Mouse (Mus musculus) heart, adult 2 months (tissue): Measurements from ENCODE around the gene Ldb3. TPM values are rescaled to one million over a fixed set of nuclear protein-coding genes. Genes with fewer than 3 reads are reported as not detected.

ENCODE experiments used
- DNase-seq, 2 experiments: peaks; one replicate each; pipeline ENCODE4 v3.0.0; 2021
- H3K27ac ChIP-seq: fragments of 200-600 bp; 2 replicates; pipeline ENCODE4 v1.8.1; 2022
- H3K27me3 ChIP-seq: fragments of 200-500 bp; 2 replicates; pipeline ENCODE4 v1.6.1; 2012; ENCODE audit warnings: mild to moderate bottlenecking, low read length, inconsistent platforms, mixed read lengths; ENCODE audit not compliant: control insufficient read depth, insufficient read depth
- H3K36me3 ChIP-seq: fragments of 200-500 bp; 2 replicates; pipeline ENCODE4 v1.6.1; 2012; ENCODE audit warnings: low read length, inconsistent platforms; ENCODE audit not compliant: control insufficient read depth, insufficient read depth
- H3K4me1 ChIP-seq: fragments of 200-500 bp; 2 replicates; pipeline ENCODE4 v1.6.1; 2011; ENCODE audit warnings: low read length; ENCODE audit not compliant: control insufficient read depth, insufficient read depth
- H3K4me3 ChIP-seq: fragments of 200-600 bp; 2 replicates; pipeline ENCODE4 v1.8.1; 2022
- H3K79me2 ChIP-seq: fragments of 200-500 bp; replicated peaks from 2 replicates; pipeline ENCODE4 v1.6.1; 2012; ENCODE audit warnings: mild to moderate bottlenecking, inconsistent platforms, low read length, moderate library complexity, mixed read lengths; ENCODE audit not compliant: control insufficient read depth, insufficient read depth
- H3K9ac ChIP-seq: fragments of 200-500 bp; 2 replicates; pipeline ENCODE4 v1.6.1; 2012; ENCODE audit warnings: low read depth, mild to moderate bottlenecking, control low read depth, inconsistent platforms, low read length, mixed read lengths
- CTCF ChIP-seq: fragments of 200-600 bp; IDR thresholded peaks from 2 replicates; pipeline ENCODE4 v1.8.1; 2022; ENCODE audit warnings: antibody characterized with exemption, mild to moderate bottlenecking, moderate library complexity
- EP300 ChIP-seq: fragments of 200-500 bp; IDR thresholded peaks from 2 replicates; pipeline ENCODE4 v1.6.1; 2011; ENCODE audit warnings: low read depth, low read length, control low read depth; ENCODE audit not compliant: insufficient read depth
- POLR2A ChIP-seq: fragments of 200-500 bp; IDR thresholded peaks from 2 replicates; pipeline ENCODE4 v1.6.1; 2011; ENCODE audit warnings: mild to moderate bottlenecking, low read depth, low read length, control low read depth; ENCODE audit not compliant: insufficient read depth
- WGBS: fragments of 180-500 bp; shearing (Covaris S2); methylation state at CpG from one replicate; pipeline ENCODE4 v1.1.7; 2018; 5-methylcytosine and 5-hydroxymethylcytosine counted together
- intact Hi-C: fragments of 180-260 bp; cut with DNase I; formaldehyde crosslinking; loops from one replicate; pipeline ENCODE4 v1.15.1; 2025
- polyA plus RNA-seq: library from polyadenylated mRNA; depleted of rRNA; stranded (reverse); fragments of >200 nt; gene quantifications from 2 replicates; pipeline ENCODE4 v1.2.3, GENCODE M21; 2012
- total RNA-seq, 2 experiments: library from RNA; stranded (reverse); gene quantifications; 2 replicates each; pipeline ENCODE4 v1.2.3; 2021

The Ldb3 gene
- total and polyA plus RNA-seq, 3 experiments: 940 to 1,138 (median 1,084) TPM

DNA sequence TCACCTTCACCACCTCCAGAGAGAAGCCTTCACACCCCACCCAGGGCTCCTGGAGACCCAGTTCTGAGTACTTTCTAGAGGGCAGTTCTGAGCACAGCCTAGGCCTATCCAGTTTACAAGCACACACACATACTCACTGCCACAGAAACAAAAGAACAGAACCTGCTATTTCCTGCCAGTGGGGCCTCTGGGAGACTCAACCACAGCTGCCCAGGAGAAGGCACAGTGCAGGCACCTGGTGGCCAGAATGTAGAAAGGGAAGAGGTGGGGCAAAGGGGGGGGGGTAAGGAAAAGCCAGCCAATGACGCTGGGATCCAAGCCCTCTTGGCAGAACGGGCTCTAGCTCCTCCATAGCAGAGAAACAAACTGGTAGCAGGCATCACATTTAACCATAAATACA, 26.1 kb downstream of the Ldb3 start:
- no peak for DNase-seq
- peaks cover 14% of the 10 kb centered on the region for H3K4me1 ChIP-seq
- H3K36me3 ChIP-seq: peaks cover 3% of the 10 kb centered on the region
- intact Hi-C loops: no loop called here
- no peak for TF ChIP-seq POLR2A
- peak; percentile 28; the same call in 1 of the 2 replicates for TF ChIP-seq CTCF
- no peak for TF ChIP-seq EP300
- no peaks in the 10 kb centered on the region for H3K27me3 ChIP-seq
- no peak overlapping the region for H3K9ac ChIP-seq
- H3K79me2 ChIP-seq: no peaks in the 10 kb centered on the region
- no peak overlapping the region for H3K27ac ChIP-seq
- 24% methylated on average over 2 of the region's 2 CpGs for WGBS
- no peak overlapping the region for H3K4me3 ChIP-seq

DNA sequence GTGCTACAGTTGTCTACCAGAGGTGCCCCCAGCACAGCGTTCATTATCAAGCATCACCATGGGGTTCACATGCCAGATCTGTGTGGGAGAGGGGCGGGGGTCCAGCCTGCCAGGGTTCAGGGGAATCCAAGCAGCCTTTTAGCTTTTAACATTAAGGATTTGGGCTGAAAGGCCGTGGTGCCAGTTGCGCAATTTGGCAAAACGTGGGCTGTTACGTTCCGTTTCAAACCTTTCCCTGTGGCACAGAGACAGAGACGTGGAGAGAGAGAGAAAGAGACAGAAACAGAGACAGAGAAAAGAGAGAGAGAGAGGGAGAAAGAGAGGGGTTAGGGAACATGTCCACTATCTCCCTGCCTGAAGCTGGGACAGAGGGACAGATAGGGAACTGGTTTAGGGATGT, 26.8 kb downstream of the Ldb3 start:
- 80% methylated on average over 8 of the region's 8 CpGs for WGBS
- no peak overlapping the region for H3K27ac ChIP-seq
- no peak overlapping the region for H3K9ac ChIP-seq
- intact Hi-C loops: no loop called here
- peaks cover 12% of the 10 kb centered on the region for H3K4me1 ChIP-seq
- no peak for DNase-seq
- TF ChIP-seq POLR2A: no peak
- no peak for TF ChIP-seq EP300
- TF ChIP-seq CTCF: no peak
- peaks cover 3% of the 10 kb centered on the region for H3K36me3 ChIP-seq
- H3K79me2 ChIP-seq: no peaks in the 10 kb centered on the region
- no peak overlapping the region for H3K4me3 ChIP-seq
- no peaks in the 10 kb centered on the region for H3K27me3 ChIP-seq

DNA sequence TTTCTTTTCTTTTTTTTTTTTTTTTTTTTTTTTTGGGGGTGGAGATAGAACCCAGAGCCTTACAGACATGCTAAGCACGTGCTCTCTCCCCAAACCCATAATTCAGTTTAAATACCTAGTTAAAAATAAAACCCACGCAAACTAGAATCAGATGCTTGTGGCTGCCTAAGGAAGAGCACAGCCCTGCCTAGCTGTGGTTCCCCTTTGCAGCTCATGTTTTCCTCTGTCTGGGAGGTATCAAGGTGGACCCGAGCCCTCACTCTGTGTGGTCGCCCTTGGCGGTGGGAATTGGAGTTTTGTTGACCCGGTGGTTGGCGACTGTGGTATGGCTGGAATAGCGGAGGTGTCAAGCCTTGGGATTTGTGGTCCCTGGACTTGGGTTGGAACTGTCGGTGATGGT, 29.5 kb downstream of the Ldb3 start:
- no peak overlapping the region for H3K27ac ChIP-seq
- WGBS: 78% methylated on average over 9 of the region's 9 CpGs
- H3K79me2 ChIP-seq: no peaks in the 10 kb centered on the region
- intact Hi-C loops: no loop called here
- H3K36me3 ChIP-seq: peaks cover 6% of the 10 kb centered on the region; the same call in 1 of the 2 replicates
- no peaks in the 10 kb centered on the region for H3K27me3 ChIP-seq
- no peak overlapping the region for H3K9ac ChIP-seq
- DNase-seq: no peak
- TF ChIP-seq POLR2A (0 out of 2 replicates have a peak, but pooled peaks have one; percentile 19), EP300 (no peak)
- no peak overlapping the region for H3K4me3 ChIP-seq
- H3K4me1 ChIP-seq: peaks cover 6% of the 10 kb centered on the region

DNA sequence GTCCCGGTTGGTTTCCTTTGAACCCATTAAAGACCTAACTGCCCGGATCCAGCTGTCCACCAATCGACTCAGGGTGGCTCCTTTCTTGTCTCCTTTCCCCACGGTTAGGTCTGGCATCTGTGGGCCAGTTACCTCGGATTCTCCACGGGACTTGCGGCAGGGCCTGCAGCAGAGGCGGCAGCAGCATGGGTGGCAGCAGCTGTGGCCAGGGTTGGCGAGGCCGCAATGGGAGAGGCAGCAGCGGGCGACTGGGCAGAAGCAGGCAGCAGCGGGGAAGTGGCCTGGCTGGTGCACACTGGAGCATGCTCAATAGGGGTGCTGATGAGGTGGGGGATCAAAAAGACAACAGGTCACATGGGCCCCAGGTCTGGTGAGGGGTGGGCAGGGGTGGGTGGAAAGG, 33.3 kb downstream of the Ldb3 start:
- TF ChIP-seq POLR2A: no peak
- TF ChIP-seq EP300: no peak
- TF ChIP-seq CTCF: no peak
- H3K4me1 ChIP-seq: peaks cover 16% of the 10 kb centered on the region
- WGBS: 36% methylated on average over 13 of the region's 13 CpGs

DNA sequence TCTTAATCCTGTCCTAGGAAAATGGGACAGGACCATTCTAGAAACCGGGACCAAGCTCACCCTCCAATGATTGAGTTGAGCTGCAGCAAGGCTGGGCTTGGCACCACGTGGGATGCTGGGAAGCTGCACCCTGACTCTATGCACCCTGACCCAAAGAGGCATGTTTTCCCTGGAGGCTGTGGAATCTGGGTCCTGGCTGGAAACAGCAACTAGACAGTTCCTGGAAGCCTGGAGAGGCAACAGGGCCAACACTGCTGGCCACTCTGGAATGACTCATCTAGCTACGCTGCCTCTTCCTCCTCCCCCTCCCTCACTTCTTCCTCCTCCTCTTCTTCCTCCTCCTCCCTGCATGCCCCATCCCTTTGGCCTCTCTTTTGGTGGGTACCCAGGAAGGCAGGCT, 34.4 kb downstream of the Ldb3 start:
- WGBS: 16% methylated on average over 3 of the region's 3 CpGs
- Histone ChIP-seq H3K4me1 (peaks cover 16% of the 10 kb centered on the region), H3K4me3 (no peak overlapping the region), H3K27ac (peak overlapping the region; percentile 33), H3K36me3 (peaks cover 12% of the 10 kb centered on the region; the same call in 1 of the 2 replicates), H3K79me2 (no peaks in the 10 kb centered on the region), H3K27me3 (no peaks in the 10 kb centered on the region), H3K9ac (no peak overlapping the region)
- intact Hi-C loops: no loop called here
- TF ChIP-seq EP300 (peak; percentile 83), POLR2A (no peak; the same call in 1 of the 2 replicates)
- DNase-seq: peak; percentile 63 to 77

More for the DNA sequence above, 33.3 kb downstream of the Ldb3 start:
- peak in 1 of 2 experiments; percentile 34 for DNase-seq
- Histone ChIP-seq H3K27me3 (no peaks in the 10 kb centered on the region), H3K4me3 (no peak overlapping the region), H3K9ac (peak overlapping the region; percentile 30; the same call in 1 of the 2 replicates), H3K36me3 (peaks cover 8% of the 10 kb centered on the region; the same call in 1 of the 2 replicates), H3K27ac (no peak overlapping the region), H3K79me2 (no peaks in the 10 kb centered on the region)
- intact Hi-C loops: no loop called here

DNA sequence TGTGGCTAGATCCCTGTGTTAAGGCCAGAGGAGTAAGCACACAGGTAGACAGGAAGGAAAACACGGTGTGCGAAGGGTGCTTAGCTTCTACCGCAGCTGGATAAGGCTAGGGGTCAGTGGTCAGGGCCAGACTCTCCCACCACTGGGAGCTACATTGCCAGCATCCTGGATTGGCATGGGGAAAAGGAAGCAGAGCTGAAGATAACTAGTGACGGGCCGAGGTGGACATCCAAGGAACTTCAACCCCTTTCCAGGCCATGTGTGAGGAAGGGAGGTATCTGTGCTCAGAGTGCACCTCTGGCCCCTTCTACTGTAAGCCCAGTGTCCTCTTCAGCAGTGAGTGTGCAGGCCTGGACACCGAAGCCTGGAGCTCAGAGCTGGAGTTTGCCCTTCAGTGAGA, 35.0 kb downstream of the Ldb3 start:
- no peaks in the 10 kb centered on the region for H3K27me3 ChIP-seq
- H3K36me3 ChIP-seq: peaks cover 12% of the 10 kb centered on the region; the same call in 1 of the 2 replicates
- H3K79me2 ChIP-seq: no peaks in the 10 kb centered on the region
- TF ChIP-seq POLR2A (no peak), CTCF (no peak), EP300 (no peak)
- H3K4me1 ChIP-seq: peaks cover 17% of the 10 kb centered on the region
- peak overlapping the region; percentile 23 for H3K27ac ChIP-seq
- intact Hi-C loops: no loop called here
- DNase-seq: no peak
- WGBS: 32% methylated on average over 6 of the region's 6 CpGs
- H3K9ac ChIP-seq: no peak overlapping the region
- no peak overlapping the region for H3K4me3 ChIP-seq
